Mouse (Mus musculus): Measurements from ENCODE around the gene Ildr2. TPM values are rescaled to one million over a fixed set of nuclear protein-coding genes. Genes with fewer than 3 reads are reported as not detected.

Ildr2 gene
- polyA plus RNA-seq, 1 experiment = 0.23 TPM

DNA sequence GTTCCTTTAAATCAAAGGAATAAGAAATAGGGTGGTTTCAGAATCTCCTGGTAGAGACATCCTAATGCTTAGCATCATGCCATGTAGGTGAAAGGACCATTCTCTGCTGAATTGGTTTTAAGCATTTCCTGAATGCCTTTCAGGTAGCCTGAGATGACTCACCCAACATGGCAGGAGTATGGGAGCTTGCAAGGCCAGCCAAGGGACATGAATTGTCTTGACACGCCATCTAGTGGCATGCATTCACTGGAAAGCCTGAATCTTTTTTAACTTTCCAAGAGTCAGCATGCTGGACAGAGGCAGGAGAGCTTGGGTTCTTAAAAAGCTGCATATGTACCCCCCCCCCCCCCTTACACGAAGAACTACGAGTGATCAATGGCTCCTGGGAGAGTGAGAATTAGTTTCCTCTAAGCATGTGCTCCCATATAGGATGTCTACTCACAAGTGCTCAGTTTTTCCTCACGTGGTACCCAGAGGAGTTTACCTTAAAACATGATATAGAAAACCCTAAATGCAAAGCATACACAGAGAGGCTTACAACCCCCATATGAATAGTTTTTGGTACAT, 65.3 kb downstream of the Ildr2 start:
- TF ChIP-seq POLR2A (IDR thresholded peaks at IDR 0.05; ENCODE audit: low read depth, low read length) = no peak
- no peak for TF ChIP-seq CTCF (IDR thresholded peaks at IDR 0.05; ENCODE audit: extremely low read depth, insufficient read depth, insufficient read length, insufficient replicate concordance)
- 17% methylated on average over 4 of the region's 4 CpGs for WGBS
- Histone ChIP-seq H3K4me1 (ENCODE audit: control insufficient read depth, insufficient read depth, insufficient read length) (no peaks in the 10 kb centered on the region), H3K36me3 (ENCODE audit: control insufficient read depth, insufficient read depth, low read length) (no peaks in the 10 kb centered on the region), H3K27me3 (ENCODE audit: control insufficient read depth, insufficient read depth, low read length) (no peaks in the 10 kb centered on the region; the same call in 1 of the 2 replicates), H3K27ac (ENCODE audit: insufficient read depth, low read length) (no peak overlapping the region), H3K4me3 (ENCODE audit: extremely low read depth, insufficient read depth, insufficient read length) (no peak overlapping the region)
- DNase-seq (ENCODE audit: low read depth in 1 of 2, low spot score in 2 of 2) = no peak

DNA sequence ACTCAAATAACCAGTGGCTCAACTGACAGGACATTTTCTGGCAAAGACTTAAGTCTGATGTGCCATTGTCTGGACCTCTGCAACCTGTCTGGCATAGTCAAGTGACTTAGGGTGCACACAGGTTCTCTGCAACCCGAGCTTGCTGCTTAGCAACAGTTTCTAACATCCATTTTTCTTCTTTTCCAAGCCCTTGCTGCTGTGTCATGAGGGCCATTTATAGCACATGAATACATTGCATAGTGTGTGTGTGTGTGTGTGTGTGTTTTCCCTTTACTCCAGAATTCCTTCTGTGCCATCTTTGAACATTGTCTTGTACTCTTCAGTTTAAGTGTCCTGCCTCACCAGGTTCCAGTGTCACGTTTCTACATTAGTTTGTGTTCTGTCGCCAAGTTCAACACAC, 72.5 kb downstream of the Ildr2 start:
- Histone ChIP-seq H3K4me1 (ENCODE audit: control insufficient read depth, insufficient read depth, insufficient read length) (no peaks in the 10 kb centered on the region), H3K4me3 (ENCODE audit: extremely low read depth, insufficient read depth, insufficient read length) (no peak overlapping the region), H3K27ac (ENCODE audit: insufficient read depth, low read length) (no peak overlapping the region), H3K27me3 (ENCODE audit: control insufficient read depth, insufficient read depth, low read length) (0 out of 2 replicates have a peak, but pooled peaks cover 1% of the 10 kb centered on the region), H3K36me3 (ENCODE audit: control insufficient read depth, insufficient read depth, low read length) (no peaks in the 10 kb centered on the region)
- 75% methylated on average over 3 of the region's 3 CpGs for WGBS
- TF ChIP-seq POLR2A (IDR thresholded peaks at IDR 0.05; ENCODE audit: low read depth, low read length) (no peak), CTCF (IDR thresholded peaks at IDR 0.05; ENCODE audit: extremely low read depth, insufficient read depth, insufficient read length, insufficient replicate concordance) (no peak)
- no peak for DNase-seq (ENCODE audit: low read depth in 1 of 2, low spot score in 2 of 2)

DNA sequence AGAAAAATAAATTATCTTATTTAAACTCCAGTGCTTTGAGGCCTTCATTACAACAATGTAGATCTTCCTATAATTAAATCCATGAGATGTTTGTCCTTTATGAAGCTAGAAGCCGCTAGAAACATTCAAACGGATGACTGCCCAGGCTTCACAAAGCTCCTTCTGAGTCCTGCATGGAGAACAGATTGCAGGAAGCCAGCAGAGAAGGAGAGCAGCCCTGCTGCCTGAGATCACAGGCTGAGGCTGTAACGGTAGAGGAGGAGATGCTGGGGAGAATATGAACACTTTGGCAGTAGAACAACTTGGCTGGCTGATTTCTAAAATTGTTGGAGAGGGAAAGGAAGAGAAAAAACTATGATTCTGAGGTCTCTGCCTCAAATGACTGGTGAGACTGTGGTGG, 76.8 kb downstream of the Ildr2 start:
- DNase-seq (ENCODE audit: low read depth in 1 of 2, low spot score in 2 of 2) = no peak
- Histone ChIP-seq H3K27me3 (ENCODE audit: control insufficient read depth, insufficient read depth, low read length) (0 out of 2 replicates have a peak, but pooled peaks cover 1% of the 10 kb centered on the region), H3K36me3 (ENCODE audit: control insufficient read depth, insufficient read depth, low read length) (no peaks in the 10 kb centered on the region), H3K4me1 (ENCODE audit: control insufficient read depth, insufficient read depth, insufficient read length) (no peaks in the 10 kb centered on the region), H3K27ac (ENCODE audit: insufficient read depth, low read length) (no peak overlapping the region), H3K4me3 (ENCODE audit: extremely low read depth, insufficient read depth, insufficient read length) (no peak overlapping the region)
- TF ChIP-seq POLR2A (IDR thresholded peaks at IDR 0.05; ENCODE audit: low read depth, low read length) = no peak
- TF ChIP-seq CTCF (IDR thresholded peaks at IDR 0.05; ENCODE audit: extremely low read depth, insufficient read depth, insufficient read length, insufficient replicate concordance) = no peak
- WGBS = 78% methylated on average over 3 of the region's 3 CpGs

DNA sequence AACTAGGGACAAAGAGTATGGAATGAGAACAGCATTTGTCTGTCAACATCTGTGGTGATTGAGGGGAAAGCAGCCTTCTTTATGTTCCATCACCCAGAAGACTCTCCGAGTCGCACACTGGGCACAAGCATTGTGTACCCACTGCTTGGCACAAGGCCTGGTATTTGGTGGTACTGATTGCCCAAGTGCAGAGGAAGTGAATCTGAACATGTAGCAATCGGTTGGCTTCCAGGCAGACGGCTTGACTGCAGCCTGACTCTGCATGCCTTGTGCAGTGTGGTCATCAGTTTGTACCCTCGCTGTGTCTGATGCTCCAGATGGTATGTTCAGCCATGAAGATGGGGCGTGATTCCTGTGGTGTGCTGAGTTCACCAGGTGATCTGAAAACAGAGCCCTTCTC, 85.2 kb downstream of the Ildr2 start:
- Histone ChIP-seq H3K4me1 (ENCODE audit: control insufficient read depth, insufficient read depth, insufficient read length) (no peaks in the 10 kb centered on the region), H3K27ac (ENCODE audit: insufficient read depth, low read length) (no peak overlapping the region), H3K27me3 (ENCODE audit: control insufficient read depth, insufficient read depth, low read length) (no peaks in the 10 kb centered on the region), H3K36me3 (ENCODE audit: control insufficient read depth, insufficient read depth, low read length) (no peaks in the 10 kb centered on the region), H3K4me3 (ENCODE audit: extremely low read depth, insufficient read depth, insufficient read length) (no peak overlapping the region)
- whole genome bisulfite sequencing = 53% methylated on average over 6 of the region's 6 CpGs
- no peak for DNase-seq (ENCODE audit: low read depth in 1 of 2, low spot score in 2 of 2)
- no peak for TF ChIP-seq POLR2A (IDR thresholded peaks at IDR 0.05; ENCODE audit: low read depth, low read length)
- TF ChIP-seq CTCF (IDR thresholded peaks at IDR 0.05; ENCODE audit: extremely low read depth, insufficient read depth, insufficient read length, insufficient replicate concordance) = no peak

DNA sequence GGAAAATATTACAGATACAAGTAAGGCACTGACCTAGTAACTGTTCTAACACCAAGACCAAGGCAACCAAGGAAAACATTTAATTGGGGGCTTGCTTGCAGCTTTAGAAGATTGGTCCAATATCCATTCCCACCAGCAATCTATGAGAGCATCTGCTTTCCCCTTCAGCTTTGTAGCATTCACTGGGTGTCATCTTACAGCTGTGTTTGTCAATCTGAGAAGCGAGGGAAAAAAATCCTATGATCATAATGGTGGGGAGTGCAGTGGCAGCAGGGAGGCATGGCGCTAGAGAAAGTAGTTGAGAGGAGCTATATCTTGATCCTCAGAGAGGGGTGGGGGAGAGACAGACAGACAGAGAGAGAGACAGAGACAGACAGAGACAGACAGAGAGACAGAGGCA, 88.1 kb downstream of the Ildr2 start:
- TF ChIP-seq POLR2A (IDR thresholded peaks at IDR 0.05; ENCODE audit: low read depth, low read length) (no peak), CTCF (IDR thresholded peaks at IDR 0.05; ENCODE audit: extremely low read depth, insufficient read depth, insufficient read length, insufficient replicate concordance) (no peak)
- WGBS = 76% methylated on average over 2 of the region's 2 CpGs
- Histone ChIP-seq H3K4me1 (ENCODE audit: control insufficient read depth, insufficient read depth, insufficient read length) (peaks cover 3% of the 10 kb centered on the region; the same call in 1 of the 2 replicates), H3K27ac (ENCODE audit: insufficient read depth, low read length) (no peak overlapping the region), H3K27me3 (ENCODE audit: control insufficient read depth, insufficient read depth, low read length) (no peaks in the 10 kb centered on the region), H3K4me3 (ENCODE audit: extremely low read depth, insufficient read depth, insufficient read length) (no peak overlapping the region), H3K36me3 (ENCODE audit: control insufficient read depth, insufficient read depth, low read length) (no peaks in the 10 kb centered on the region)
- DNase-seq (ENCODE audit: low read depth in 1 of 2, low spot score in 2 of 2) = no peak

DNA sequence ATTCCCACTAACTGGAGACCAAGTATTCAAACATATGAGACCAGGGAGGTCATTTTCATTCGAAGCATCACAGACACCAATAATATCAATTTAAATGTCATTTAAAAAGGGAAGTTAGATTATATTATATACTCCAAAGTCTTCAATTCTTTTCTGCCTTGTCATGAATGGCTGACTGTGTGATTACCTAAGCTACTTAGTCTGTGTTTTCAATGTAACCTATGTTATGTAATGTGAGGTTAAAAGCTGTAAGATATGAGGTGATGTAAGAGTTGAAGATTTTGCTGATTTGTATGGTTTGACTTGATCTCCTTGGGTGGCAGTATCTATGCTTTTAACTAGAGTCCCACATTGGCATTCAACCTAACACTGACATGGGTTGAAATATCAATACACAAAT, 88.6 kb downstream of the Ildr2 start:
- H3K27me3 ChIP-seq (ENCODE audit: control insufficient read depth, insufficient read depth, low read length) = no peaks in the 10 kb centered on the region
- H3K4me3 ChIP-seq (ENCODE audit: extremely low read depth, insufficient read depth, insufficient read length) = no peak overlapping the region
- H3K36me3 ChIP-seq (ENCODE audit: control insufficient read depth, insufficient read depth, low read length) = no peaks in the 10 kb centered on the region
- H3K27ac ChIP-seq (ENCODE audit: insufficient read depth, low read length) = no peak overlapping the region
- WGBS = 59% methylated on average over 1 of the region's 1 CpGs
- peaks cover 3% of the 10 kb centered on the region; the same call in 1 of the 2 replicates for H3K4me1 ChIP-seq (ENCODE audit: control insufficient read depth, insufficient read depth, insufficient read length)
- DNase-seq (ENCODE audit: low read depth in 1 of 2, low spot score in 2 of 2) = no peak
- TF ChIP-seq CTCF (IDR thresholded peaks at IDR 0.05; ENCODE audit: extremely low read depth, insufficient read depth, insufficient read length, insufficient replicate concordance) (no peak), POLR2A (IDR thresholded peaks at IDR 0.05; ENCODE audit: low read depth, low read length) (no peak)

DNA sequence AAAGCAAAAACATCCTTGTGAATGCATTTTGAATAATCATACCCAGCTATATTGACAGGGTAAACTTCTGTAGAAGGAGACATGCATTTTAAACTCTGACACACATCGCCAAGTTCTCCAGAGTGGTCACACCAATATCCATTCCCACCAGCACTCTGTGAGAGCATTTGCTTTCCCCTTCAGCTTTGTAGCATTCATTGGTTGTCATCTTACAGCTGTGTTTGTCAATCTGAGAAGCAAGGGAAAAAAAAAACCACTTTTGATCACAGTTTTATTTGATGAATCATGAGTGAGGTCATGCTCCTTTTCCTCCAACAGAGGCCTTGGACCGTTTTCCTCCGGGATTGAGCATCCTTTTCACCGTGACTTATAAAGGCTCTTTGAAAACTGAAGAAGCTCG, 89.6 kb downstream of the Ildr2 start:
- H3K36me3 ChIP-seq (ENCODE audit: control insufficient read depth, insufficient read depth, low read length) = no peaks in the 10 kb centered on the region
- H3K4me3 ChIP-seq (ENCODE audit: extremely low read depth, insufficient read depth, insufficient read length) = no peak overlapping the region
- no peaks in the 10 kb centered on the region for H3K27me3 ChIP-seq (ENCODE audit: control insufficient read depth, insufficient read depth, low read length)
- peaks cover 3% of the 10 kb centered on the region; the same call in 1 of the 2 replicates for H3K4me1 ChIP-seq (ENCODE audit: control insufficient read depth, insufficient read depth, insufficient read length)
- no peak overlapping the region for H3K27ac ChIP-seq (ENCODE audit: insufficient read depth, low read length)
- no peak for TF ChIP-seq POLR2A (IDR thresholded peaks at IDR 0.05; ENCODE audit: low read depth, low read length)
- TF ChIP-seq CTCF (IDR thresholded peaks at IDR 0.05; ENCODE audit: extremely low read depth, insufficient read depth, insufficient read length, insufficient replicate concordance) = no peak
- 78% methylated on average over 5 of the region's 5 CpGs for WGBS
- no peak for DNase-seq (ENCODE audit: low read depth in 1 of 2, low spot score in 2 of 2)

Measured in spleen, adult 2 months (tissue).